Mouse (Mus musculus): ENCODE data around the gene Tbc1d16.

DNA sequence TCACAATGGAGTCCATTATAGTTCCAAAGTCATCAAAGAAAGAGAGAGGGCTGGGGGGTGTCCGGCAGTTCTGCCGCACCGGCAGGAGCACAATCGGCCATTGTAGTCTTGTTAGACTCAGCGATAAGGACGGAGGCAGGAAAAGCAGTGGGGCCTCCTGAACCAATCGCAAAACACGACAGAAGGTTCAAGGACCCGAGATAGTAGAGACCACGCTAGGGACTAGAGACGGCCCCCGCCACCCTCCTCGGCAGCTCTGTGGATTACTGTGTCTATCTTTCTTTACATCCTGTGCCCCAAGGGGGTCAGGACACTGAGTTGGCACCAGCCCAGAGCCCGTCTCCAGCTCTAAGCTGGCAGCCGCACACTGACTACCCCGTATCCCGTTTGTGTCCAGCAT lies 93.7 kb downstream of the Tbc1d16 start:
- TF ChIP-seq CTCF (IDR thresholded peaks at IDR 0.05; ENCODE audit: insufficient read depth, low read length) (no peak), POLR2A (IDR thresholded peaks at IDR 0.05; ENCODE audit: borderline replicate concordance, extremely low read depth, low read depth, low read length) (no peak)
